Mouse (Mus musculus) adrenal gland, adult 18-20 months (tissue): ENCODE data around the gene Crybb1. TPM values are rescaled to one million over a fixed set of nuclear protein-coding genes. Genes with fewer than 3 reads are reported as not detected.

Experiments used
- DNase-seq, 2 experiments: peaks; one replicate each; pipeline ENCODE4 v3.0.0; 2021 to 2022; ENCODE audit warnings: low spot score in 2 of 2
- total RNA-seq, 2 experiments: library from RNA; stranded (reverse); gene quantifications; 1 replicate in 1 of 2; 2 replicates in 1 of 2; pipeline ENCODE4 v1.2.3; 2021

Gene Crybb1
- total RNA-seq, 2 experiments from 2014 or later = 3.2 to 3.3 TPM

- no peak for DNase-seq
Measured at GRCm38 (mm10) chr5:112284203-112284582, 28.6 kb downstream of the Crybb1 start.

GRCm38 (mm10) chr5:112285548-112286085, 30.0 kb downstream of the Crybb1 start:
- no peak for DNase-seq

- no peak for DNase-seq
Measured at GRCm38 (mm10) chr5:112286608-112286983, 31.0 kb downstream of the Crybb1 start.

- DNase-seq = no peak
Measured at GRCm38 (mm10) chr5:112286984-112287641, 31.5 kb downstream of the Crybb1 start.

- DNase-seq = no peak
Measured at GRCm38 (mm10) chr5:112287652-112288051, 32.0 kb downstream of the Crybb1 start.

- DNase-seq = no peak
Measured at GRCm38 (mm10) chr5:112288193-112289141, 32.9 kb downstream of the Crybb1 start.

- DNase-seq = no peak
Measured at GRCm38 (mm10) chr5:112289236-112289635, 33.6 kb downstream of the Crybb1 start.

- no peak for DNase-seq
Measured at GRCm38 (mm10) chr5:112289819-112290535, 34.4 kb downstream of the Crybb1 start.

- DNase-seq = no peak
Measured at GRCm38 (mm10) chr5:112290536-112290880, 34.9 kb downstream of the Crybb1 start.

- no peak for DNase-seq
Measured at GRCm38 (mm10) chr5:112291866-112292265, 36.3 kb downstream of the Crybb1 start.

GRCm38 (mm10) chr5:112292343-112292980, 36.8 kb downstream of the Crybb1 start:
- DNase-seq = no peak

- no peak for DNase-seq
Measured at GRCm38 (mm10) chr5:112293800-112294199, 38.2 kb downstream of the Crybb1 start.

- DNase-seq = no peak
Measured at GRCm38 (mm10) chr5:112294696-112295095, 39.1 kb downstream of the Crybb1 start.

GRCm38 (mm10) chr5:112295162-112295561, 39.5 kb downstream of the Crybb1 start:
- DNase-seq = no peak

- DNase-seq = no peak
Measured at GRCm38 (mm10) chr5:112295564-112295963, 39.9 kb downstream of the Crybb1 start.

- no peak for DNase-seq
Measured at GRCm38 (mm10) chr5:112296404-112297181, 41.0 kb downstream of the Crybb1 start.

GRCm38 (mm10) chr5:112297257-112297656, 41.6 kb downstream of the Crybb1 start:
- no peak for DNase-seq

GRCm38 (mm10) chr5:112298226-112298988, 42.8 kb downstream of the Crybb1 start:
- DNase-seq = no peak

- DNase-seq = no peak
Measured at GRCm38 (mm10) chr5:112299399-112299798, 43.8 kb downstream of the Crybb1 start.
